Mouse (Mus musculus) spleen, adult 2 months (tissue): Measurements from ENCODE around the gene Mobp.

Source experiments
- CTCF ChIP-seq: fragments of 200-500 bp; IDR thresholded peaks from 2 replicates; pipeline ENCODE4 v1.5.1; 2011; ENCODE audit warnings: mild to moderate bottlenecking, inconsistent platforms; ENCODE audit not compliant: insufficient read depth, insufficient read length, insufficient replicate concordance; ENCODE audit errors: extremely low read depth
- POLR2A ChIP-seq: fragments of 200-500 bp; IDR thresholded peaks from 2 replicates; pipeline ENCODE4 v1.6.1; 2011; ENCODE audit warnings: low read depth, low read length, inconsistent platforms

- TF ChIP-seq POLR2A (no peak), CTCF (no peak)
Measured at GRCm38 (mm10) chr9:120120503-120120902, 29.0 kb upstream of the Mobp start.
